Mouse (Mus musculus): ENCODE data around the gene Gna11.
A peak's percentile ranks its signal among the peaks of the same experiment; 100 is the strongest.

Gene Gna11

GRCm38 (mm10) chr10:81565257-81566228 lies 20.6 kb upstream of the Gna11 start:
- DNase-seq (ENCODE audit: low spot score), result peak; percentile 36

GRCm38 (mm10) chr10:81564734-81565133 lies 19.7 kb upstream of the Gna11 start:
- peak; percentile 73 for DNase-seq (ENCODE audit: low spot score)

GRCm38 (mm10) chr10:81564216-81564615 lies 19.2 kb upstream of the Gna11 start:
- peak; percentile 80 for DNase-seq (ENCODE audit: low spot score)

DNA sequence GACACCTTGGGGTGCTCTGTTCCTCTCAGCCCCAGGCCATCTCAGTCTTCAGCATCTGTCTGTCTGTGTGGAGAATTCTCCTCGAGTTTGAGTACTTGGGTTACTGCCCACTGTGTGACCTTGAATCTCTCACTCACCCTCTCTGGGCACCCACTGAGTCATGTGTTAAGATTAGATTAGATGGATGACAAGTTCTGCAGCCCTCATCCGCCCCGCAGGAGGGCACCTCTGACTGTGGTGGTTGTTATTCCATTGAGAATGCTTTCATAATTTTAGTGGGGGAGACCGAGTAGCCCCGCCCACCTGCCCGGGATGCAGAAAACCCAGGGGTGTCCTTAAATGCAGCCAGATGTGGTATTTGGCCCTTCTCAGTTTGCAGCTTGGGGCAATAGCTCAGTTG lies 18.5 kb upstream of the Gna11 start:
- DNase-seq (ENCODE audit: low spot score), result no peak

DNA sequence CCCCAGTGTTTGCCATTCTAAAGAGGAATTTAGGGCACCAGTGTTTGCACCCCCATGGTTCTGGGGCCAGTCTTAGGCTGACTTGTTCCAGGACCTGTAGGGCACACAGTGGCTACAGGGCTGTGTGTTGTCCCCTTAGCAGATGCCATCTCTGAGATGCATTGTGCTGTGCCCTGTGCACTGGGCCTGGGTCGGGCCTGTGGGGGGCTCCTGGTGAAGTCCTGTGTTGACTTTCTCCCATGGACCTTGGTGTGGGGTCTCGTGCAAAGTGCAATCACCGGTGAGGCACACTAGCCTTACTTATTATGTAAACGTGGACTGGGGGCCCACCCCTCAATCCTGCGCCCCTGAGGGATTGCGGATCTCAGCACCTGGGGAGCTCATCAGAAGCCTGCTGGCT lies 17.4 kb upstream of the Gna11 start:
- no peak for DNase-seq (ENCODE audit: low spot score)

DNA sequence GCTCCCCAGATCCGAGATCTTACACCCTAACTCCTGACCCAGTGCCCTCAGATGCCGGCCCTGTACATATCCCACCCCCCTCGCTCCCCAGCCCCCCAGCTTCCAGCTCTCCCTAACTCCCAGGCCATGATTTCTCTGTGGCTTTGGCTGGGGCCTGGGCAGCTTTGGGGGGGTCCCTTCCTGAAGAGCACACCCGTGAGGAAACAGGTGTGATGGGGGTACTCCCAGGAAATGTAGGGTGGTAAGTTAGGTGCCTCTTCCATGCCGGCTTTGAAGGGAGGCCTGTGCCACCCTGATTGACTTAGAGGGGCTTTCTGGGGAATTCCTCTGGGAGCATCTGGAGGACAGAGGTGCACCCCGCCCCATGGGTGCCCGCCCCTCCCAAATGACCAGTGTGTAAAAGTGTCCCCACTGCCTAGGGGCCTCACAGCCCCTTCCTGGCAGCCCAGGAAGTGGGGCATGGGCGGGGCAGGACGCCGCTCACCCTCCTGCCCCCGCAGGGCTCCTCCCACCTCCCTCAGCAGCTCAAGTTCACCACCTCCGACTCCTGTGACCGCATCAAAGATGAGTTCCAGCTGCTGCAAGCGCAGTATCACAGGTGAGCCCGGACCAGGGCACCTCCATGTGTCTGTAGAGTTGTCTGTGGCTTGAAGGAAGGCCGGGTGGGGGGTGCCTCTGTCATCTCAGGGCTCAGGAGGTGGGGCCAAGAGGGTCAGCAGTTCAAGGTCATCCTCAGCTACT lies 15.9 kb upstream of the Gna11 start:
- peak; percentile 42 for DNase-seq (ENCODE audit: low spot score)

DNA sequence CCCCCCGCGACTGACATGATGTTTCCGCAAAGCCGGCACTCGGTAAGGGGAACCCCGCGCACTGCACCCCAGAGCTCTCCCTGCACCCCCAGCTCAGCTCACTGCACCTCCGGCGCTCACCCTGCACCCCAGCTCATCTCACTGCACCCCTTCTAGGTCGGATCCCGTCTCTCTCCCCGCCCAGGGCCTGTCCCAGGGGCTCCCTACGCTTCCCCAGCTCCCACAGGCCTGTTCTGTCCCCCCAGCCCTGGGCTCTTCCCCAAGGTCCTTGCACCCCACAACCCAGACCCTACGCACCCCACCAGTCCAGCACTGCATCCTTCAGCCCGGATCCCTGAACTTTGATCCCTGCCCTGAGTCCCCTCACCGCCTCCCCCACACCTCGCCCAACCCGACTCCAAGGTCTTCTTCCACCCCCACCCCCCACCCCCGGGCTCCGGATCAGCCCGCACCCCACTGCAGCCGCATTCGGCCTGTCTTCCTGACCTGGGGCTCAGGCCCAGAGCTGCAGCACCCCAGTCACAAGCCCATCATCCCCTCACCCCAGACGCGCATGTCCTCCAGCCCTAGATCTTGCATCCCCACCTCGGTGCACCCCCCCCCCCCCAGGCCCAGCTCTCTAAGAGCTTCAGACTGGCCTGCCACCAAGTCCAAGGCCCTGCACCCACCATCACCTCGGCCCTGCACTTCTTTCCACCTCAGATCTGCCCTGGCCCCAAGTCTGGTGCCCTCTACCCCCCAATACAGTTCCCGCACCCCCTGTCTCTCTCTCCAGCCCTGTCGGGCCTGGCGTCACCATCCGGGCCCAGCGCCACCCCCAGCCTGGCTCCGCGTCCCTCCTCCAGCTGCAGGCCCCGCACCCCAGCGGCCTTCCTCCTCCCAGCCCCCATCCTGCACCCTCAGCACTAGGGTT lies 14.9 kb upstream of the Gna11 start:
- DNase-seq (ENCODE audit: low spot score), result peak; percentile 23

DNA sequence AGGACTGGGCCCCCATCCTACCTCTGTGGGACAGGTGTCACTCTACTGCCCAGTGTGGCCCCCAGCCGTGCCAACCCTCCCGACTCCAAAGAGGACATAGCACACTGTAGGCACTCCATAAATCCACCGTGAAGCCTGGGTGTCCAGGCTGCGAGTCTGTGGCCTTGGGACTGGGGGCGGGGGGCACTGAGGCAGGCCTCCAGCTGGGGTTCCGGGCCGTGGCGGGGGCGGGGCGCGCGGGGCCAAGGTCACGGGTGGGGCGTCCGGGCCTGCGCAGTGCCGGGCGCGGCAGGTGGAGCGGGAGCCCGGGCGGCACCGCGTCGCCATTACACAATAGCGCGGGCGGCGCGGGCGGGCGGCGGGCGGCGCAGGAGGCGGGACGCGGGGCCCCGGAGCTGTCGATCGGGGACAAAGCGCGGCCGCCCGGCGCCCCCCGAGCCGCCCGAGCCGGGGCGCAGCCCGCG lies 14.2 kb upstream of the Gna11 start, which contains the start of gene Aes:
Gene Aes, plus strand, starts transcription at position 326 of the 464 bp plus-strand sequence.
- DNase-seq (ENCODE audit: low spot score), result peak; percentile 31

GRCm38 (mm10) chr10:81557491-81557890 lies 12.5 kb upstream of the Gna11 start:
- DNase-seq (ENCODE audit: low spot score), result no peak

- DNase-seq (ENCODE audit: low spot score), result no peak
Observed at GRCm38 (mm10) chr10:81556282-81556681, 11.3 kb upstream of the Gna11 start.

DNA sequence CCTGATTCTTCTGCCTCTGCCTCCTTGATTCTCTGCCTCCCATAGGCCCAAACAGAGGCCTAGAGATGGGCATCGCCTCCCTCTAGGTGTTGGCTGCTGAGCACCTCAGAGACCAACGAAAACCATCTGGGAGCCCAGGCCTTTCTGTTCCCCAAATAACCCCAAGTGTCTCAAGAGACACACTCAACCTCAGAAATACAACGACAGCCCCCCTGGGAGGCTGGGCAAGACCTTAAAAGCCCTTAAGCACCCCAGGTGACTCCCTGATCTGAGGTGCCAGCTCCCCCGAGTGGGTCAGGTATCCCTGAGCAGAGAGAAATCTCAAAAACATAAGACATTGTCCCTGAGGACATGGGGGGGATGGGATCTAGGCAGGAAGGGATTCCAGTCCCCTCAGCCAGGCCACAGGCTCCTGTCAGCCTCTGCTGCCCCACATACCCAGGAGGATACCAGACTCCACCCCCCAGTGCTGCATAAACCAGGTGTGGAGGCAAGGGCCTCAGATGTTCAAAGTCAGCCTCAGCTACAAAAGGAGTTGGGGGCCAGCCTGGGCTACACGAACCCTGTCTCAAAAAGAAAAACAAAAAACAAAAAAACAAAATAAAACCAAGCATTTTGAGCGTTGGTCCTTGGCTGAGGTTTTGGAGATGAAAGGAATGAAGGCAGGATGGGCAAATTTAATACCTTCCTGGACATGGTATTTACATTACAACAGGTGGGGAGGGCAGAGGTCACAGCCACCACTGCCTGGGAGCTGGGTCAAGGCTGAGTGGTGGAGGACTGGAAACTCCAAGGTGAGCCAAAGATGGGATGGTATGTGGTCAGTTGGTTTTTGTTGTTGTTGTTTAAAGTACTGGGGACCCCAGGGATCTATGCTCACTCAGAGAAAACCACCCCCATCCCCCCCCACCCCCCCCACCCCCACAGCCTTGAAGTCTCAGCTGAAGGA lies 9.1 kb upstream of the Gna11 start:
- DNase-seq (ENCODE audit: low spot score), result no peak

- peak; percentile 42 for DNase-seq (ENCODE audit: low spot score)
Observed at GRCm38 (mm10) chr10:81553232-81553631, 8.2 kb upstream of the Gna11 start.

GRCm38 (mm10) chr10:81551597-81552102 lies 6.7 kb upstream of the Gna11 start:
- DNase-seq (ENCODE audit: low spot score), result peak; percentile 62

DNA sequence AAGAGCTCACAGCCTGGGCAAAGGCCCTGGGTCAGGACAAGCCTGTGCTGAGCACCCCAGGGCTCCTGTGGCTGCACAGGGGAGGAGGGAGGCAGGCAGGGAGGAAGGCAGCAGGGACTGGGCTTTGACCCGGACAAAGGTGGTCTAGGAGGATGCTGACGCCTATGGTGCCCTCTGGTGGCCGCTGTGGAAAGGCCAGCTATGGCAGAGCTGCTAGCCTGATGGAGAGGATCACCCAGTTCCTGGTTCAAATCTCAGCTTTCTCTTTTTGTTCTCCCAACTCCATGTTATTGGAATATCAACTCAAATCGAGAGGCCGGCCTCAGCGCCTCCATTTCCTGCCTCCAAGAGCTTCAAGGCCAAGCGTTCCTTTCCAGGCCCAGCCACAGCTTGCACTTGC lies 5.3 kb upstream of the Gna11 start:
- DNase-seq (ENCODE audit: low spot score), result peak; percentile 89

- no peak for DNase-seq (ENCODE audit: low spot score)
Observed at GRCm38 (mm10) chr10:81548944-81549343, 4.0 kb upstream of the Gna11 start.

DNA sequence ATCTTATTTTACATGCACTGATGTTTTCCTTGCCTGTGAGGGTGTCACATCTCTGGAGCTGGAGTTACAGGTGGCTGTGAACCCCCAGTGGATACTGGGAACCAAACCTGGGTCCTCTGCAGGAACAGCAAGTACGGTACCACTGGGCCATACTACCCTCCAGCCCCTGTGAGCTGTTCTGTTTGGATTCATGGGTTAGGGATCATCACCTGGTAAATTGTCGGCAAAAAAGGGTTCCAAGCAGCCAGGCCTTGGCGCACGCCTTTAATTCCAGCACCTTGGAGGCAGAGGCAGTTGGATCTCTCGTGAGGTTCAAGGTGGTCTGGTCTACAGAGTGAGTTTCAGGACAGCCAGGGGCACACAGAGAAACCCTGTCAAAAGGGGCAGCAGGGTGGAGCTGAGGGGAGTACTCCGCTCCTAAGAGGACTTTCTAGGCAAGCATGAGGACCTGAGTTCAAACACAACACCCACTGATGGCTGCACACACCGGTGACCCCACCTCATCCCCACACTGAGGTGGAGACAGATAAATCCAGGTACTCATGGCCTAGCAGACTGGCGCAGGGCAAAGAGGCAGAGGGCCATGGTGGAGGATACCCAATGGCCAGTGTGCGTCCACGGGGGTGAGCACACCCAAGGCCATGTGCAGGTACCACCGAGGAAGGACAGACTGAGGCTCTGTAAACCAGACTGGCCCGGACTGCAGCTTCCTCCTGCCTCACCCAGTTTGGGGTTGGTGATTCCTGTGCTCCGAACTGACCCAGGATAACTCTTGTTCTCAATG lies 2.0 kb upstream of the Gna11 start:
- no peak for DNase-seq (ENCODE audit: low spot score)

DNA sequence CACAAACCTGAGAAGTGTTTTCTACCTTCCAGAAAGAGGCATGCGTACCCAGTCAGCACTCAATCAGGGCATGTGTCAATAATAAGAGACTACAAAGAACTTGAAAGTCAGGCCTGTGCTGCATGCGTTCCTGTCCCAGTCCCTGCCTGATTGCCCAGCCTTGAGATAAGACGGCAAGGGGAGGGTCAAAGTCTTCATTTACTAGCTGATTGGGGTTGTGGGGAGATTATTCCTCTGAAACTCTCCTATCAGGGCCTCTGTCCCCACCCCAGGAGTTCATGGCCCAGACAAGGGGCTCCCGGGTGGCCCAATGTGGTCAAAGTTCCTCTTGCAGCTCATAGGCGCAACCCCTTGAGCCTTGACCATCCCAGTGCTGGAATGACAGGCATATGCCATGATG lies 1.3 kb upstream of the Gna11 start:
- DNase-seq (ENCODE audit: low spot score), result no peak

- peak; percentile 57 for DNase-seq (ENCODE audit: low spot score)
Observed at GRCm38 (mm10) chr10:81544296-81545160, 462 bp downstream of the Gna11 start.

- DNase-seq (ENCODE audit: low spot score), result no peak
Observed at GRCm38 (mm10) chr10:81543633-81544032, 1.4 kb downstream of the Gna11 start.

Measured in embryo, embryonic 10 days (tissue).